In the genomic region with DNA sequence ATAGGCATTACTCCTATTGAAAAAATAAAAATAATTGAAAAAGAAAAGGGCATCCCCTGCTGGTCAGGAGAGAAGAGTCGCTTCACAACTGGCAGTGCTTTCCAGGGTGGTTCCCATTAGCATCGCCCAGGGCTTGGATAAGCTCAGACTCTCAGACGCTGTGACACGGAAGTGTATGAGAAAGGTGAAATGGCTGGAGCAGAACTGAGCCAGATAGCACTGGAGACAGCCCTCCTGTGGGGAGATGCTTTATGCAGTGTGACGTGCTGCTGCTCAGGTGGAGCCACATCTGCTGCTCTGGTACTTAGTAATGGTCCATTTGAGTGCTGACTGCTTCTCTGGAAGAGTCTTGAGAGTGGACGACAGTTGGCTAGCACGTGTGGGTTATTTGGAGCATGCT, we compare ENCODE assay signal across 14 mouse cellular contexts. TPM values are rescaled to one million over a fixed set of nuclear protein-coding genes. Genes with fewer than 3 reads are reported as not detected.
DNase-seq lines count a peak whose midpoint lies in the region; ATAC-seq and TF ChIP-seq lines count a peak whose summit lies in the region.
"Had no signal": no experiment of that assay in that cellular context is flagged by ENCODE, and none has a peak within 500 bp of the region (broad histone marks: within the 10 kb centered on the region; RNA-seq: fewer than 3 reads in every experiment).

No protein-coding gene starts in this region.

- H3K4me1 ChIP-seq in kidney, adult 2 months (ENCODE audit: control insufficient read depth, insufficient read depth, low read length): peaks cover 6% of the 10 kb centered on the region; the same call in 1 of the 2 replicates
- H3K4me1 ChIP-seq in neural tube, embryonic 13.5 days (replicated peaks): peaks cover 8% of the 10 kb centered on the region; the same call in 1 of the 2 replicates
- H3K4me1 ChIP-seq: limb, embryonic 12.5 days had no signal

- H3K27ac ChIP-seq in kidney, adult 2 months (ENCODE audit: insufficient read depth, low read depth, low read length): no peak overlapping the region
- H3K27ac ChIP-seq in neural tube, embryonic 13.5 days (replicated peaks): peak overlapping the region; percentile 54
- H3K27ac ChIP-seq: embryonic facial prominence, embryonic 12.5 days; kidney, embryonic 15.5 days; limb, embryonic 12.5 days had no signal

- WGBS in kidney, adult 2 months: 58% methylated on average over 7 of the region's 7 CpGs
- 62% methylated on average over 7 of the region's 7 CpGs for WGBS in neural tube, embryonic 13.5 days

- intact Hi-C loops in left cerebral cortex, postnatal 4 days (cut with DNase I): no loop called here

- ATAC-seq in neural tube, embryonic 13.5 days (ENCODE audit: low read depth): no peak
- ATAC-seq: midbrain, embryonic 16.5 days had no signal

- TF ChIP-seq CTCF in kidney, adult 2 months (conservative IDR thresholded peaks at IDR 0.05; ENCODE audit: insufficient read depth, insufficient read length, low read depth, low read length): 0 out of 2 replicates have a peak, but pooled peaks have one; percentile 11

- H3K9me3 ChIP-seq in neural tube, embryonic 13.5 days: no peaks in the 10 kb centered on the region
- H3K9me3 ChIP-seq: embryonic facial prominence, embryonic 12.5 days; G1E; kidney, embryonic 15.5 days; limb, embryonic 12.5 days had no signal

- H3K9ac ChIP-seq in neural tube, embryonic 13.5 days: no peak overlapping the region
- H3K9ac ChIP-seq: embryonic facial prominence, embryonic 12.5 days; kidney, embryonic 15.5 days; limb, embryonic 12.5 days had no signal

- TF ChIP-seq POLR2A in kidney, adult 2 months (IDR thresholded peaks at IDR 0.05; ENCODE audit: low read depth, low read length): no peak

- no peaks in the 10 kb centered on the region for H3K36me3 ChIP-seq in kidney, adult 2 months (ENCODE audit: control insufficient read depth, insufficient read depth, low read length)
- H3K36me3 ChIP-seq in neural tube, embryonic 13.5 days: no peaks in the 10 kb centered on the region
- H3K36me3 ChIP-seq: embryonic facial prominence, embryonic 12.5 days; kidney, embryonic 15.5 days; limb, embryonic 12.5 days had no signal

- no peak overlapping the region for H3K4me3 ChIP-seq in kidney, adult 2 months (ENCODE audit: insufficient read depth, low read depth, low read length)
- no peak overlapping the region for H3K4me3 ChIP-seq in neural tube, embryonic 13.5 days
- H3K4me3 ChIP-seq: embryonic facial prominence, embryonic 12.5 days; kidney, embryonic 15.5 days; limb, embryonic 12.5 days had no signal

- no peak overlapping the region for H3K4me2 ChIP-seq in neural tube, embryonic 13.5 days
- H3K4me2 ChIP-seq: embryonic facial prominence, embryonic 12.5 days; kidney, embryonic 15.5 days; limb, embryonic 12.5 days had no signal

- H3K27me3 ChIP-seq in kidney, adult 2 months (replicated peaks; ENCODE audit: control insufficient read depth, insufficient read depth, low read length): no peaks in the 10 kb centered on the region
- no peaks in the 10 kb centered on the region for H3K27me3 ChIP-seq in neural tube, embryonic 13.5 days
- H3K27me3 ChIP-seq: embryonic facial prominence, embryonic 12.5 days; kidney, embryonic 15.5 days; limb, embryonic 12.5 days had no signal

- DNase-seq in kidney, adult 2 months: no peak
- no peak for DNase-seq in kidney, postnatal 14 days
- no peak for DNase-seq in neural tube, embryonic 10.5 days (ENCODE audit: extremely low spot score, low spot score)
- DNase-seq in ZHBTc4 (ENCODE audit: low read depth, low spot score): peak; percentile 80
- DNase-seq in left cerebral cortex, postnatal 4 days: no peak
- DNase-seq in cerebellum, adult 8-10 months: no peak
- DNase-seq: cerebellum, postnatal 10 days; layer of hippocampus, postnatal 36 days had no signal

RNA-seq across cellular contexts. Expression of a gene that starts 8.8 kb away (rescaled TPM):
- 18.4 and 20.9 TPM in 2 replicates for polyA plus RNA-seq in kidney, adult 2 months (2012; rRNA removed)
- polyA plus RNA-seq in neural tube, embryonic 13.5 days (2015; fragmentation: Nextera tagmentation; extraction: Ambion mirVana): 36.4 and 36.6 TPM in 2 replicates
- 10 to 100 TPM; 37.9 to 39.8 TPM for total RNA-seq in left cerebral cortex, postnatal 4 days (2021)

RNA-seq across cellular contexts. Expression of a gene that starts 35.7 kb away (rescaled TPM):
- polyA plus RNA-seq in kidney, adult 2 months (2012; rRNA removed): 2.4 and 4.3 TPM in 2 replicates
- polyA plus RNA-seq in neural tube, embryonic 13.5 days (2015; fragmentation: Nextera tagmentation; extraction: Ambion mirVana): 15.1 and 16.7 TPM in 2 replicates
- total RNA-seq in left cerebral cortex, postnatal 4 days (2021): 10 to 100 TPM; 17.3 to 19.7 TPM

RNA-seq across cellular contexts. Expression of a gene that starts 36.5 kb away (rescaled TPM):
- polyA plus RNA-seq in kidney, adult 2 months (2012; rRNA removed): 29.2 and 30.9 TPM in 2 replicates
- polyA plus RNA-seq in neural tube, embryonic 13.5 days (2015; fragmentation: Nextera tagmentation; extraction: Ambion mirVana): 25.9 TPM in 2 replicates
- total RNA-seq in left cerebral cortex, postnatal 4 days (2021): 10 to 100 TPM; 29.4 to 33.6 TPM
